Mouse (Mus musculus) E14TG2a.4 (cell line): ENCODE data around the gene Ssh1.

ENCODE experiments used
- CTCF ChIP-seq: conservative IDR thresholded peaks from 2 replicates; pipeline ENCODE4 v1.5.1; 2014; ENCODE audit warnings: low read length
- POU5F1 ChIP-seq: IDR thresholded peaks from 2 replicates; pipeline ENCODE4 v1.6.1; 2014; ENCODE audit warnings: low read length, borderline replicate concordance

DNA sequence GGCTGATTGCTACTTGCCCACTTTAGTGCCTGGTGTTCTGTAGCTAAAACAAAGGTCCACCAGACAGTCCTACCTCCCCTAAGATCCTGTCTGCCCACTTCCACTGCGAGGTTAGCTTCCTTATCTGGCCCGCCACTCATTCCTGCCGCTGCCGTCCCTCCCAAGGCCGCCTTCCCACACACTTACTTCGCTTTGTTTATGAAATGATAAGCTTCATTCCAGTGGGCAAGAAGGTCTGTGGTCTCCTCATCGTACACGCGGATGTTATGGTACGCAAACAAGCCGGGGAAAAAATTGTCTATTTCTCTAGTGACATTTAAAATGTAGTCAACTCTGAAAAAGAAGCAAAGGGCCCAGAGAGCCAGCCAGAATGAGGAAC, 42.0 kb downstream of the Ssh1 start:
- TF ChIP-seq CTCF: no peak
- TF ChIP-seq POU5F1: no peak
